Mouse (Mus musculus) C2C12 (cell line): ENCODE results near the gene Adra2b. TPM values are rescaled to one million over a fixed set of nuclear protein-coding genes. Genes with fewer than 3 reads are reported as not detected.

Experiments
- H3K27me3 ChIP-seq: one replicate; pipeline ENCODE4 v1.6.1; 2011; ENCODE audit not compliant: control insufficient read depth, insufficient read depth, insufficient read length
- H3K36me3 ChIP-seq: one replicate; pipeline ENCODE4 v1.6.1; 2011; ENCODE audit not compliant: control insufficient read depth, insufficient read depth
- H3K4me3 ChIP-seq: one replicate; pipeline ENCODE4 v1.5.1; 2011; ENCODE audit warnings: mild to moderate bottlenecking, control low read depth; ENCODE audit not compliant: poor library complexity, insufficient read depth, severe bottlenecking
- H3K79me2 ChIP-seq: one replicate; pipeline ENCODE4 v1.6.1; 2011; ENCODE audit not compliant: control insufficient read depth, insufficient read depth
- H3K79me3 ChIP-seq: one replicate; pipeline ENCODE4 v1.6.1; 2011; ENCODE audit warnings: low read depth, control low read depth
- H3ac ChIP-seq: one replicate; pipeline ENCODE3; 2011; ENCODE audit warnings: low read depth; ENCODE audit not compliant: control insufficient read depth, insufficient read length
- CEBPB ChIP-seq: IDR thresholded peaks from one replicate; pipeline ENCODE4 v1.6.1; 2011; ENCODE audit warnings: low read depth, mild to moderate bottlenecking, control low read depth, moderate library complexity
- CTCF ChIP-seq: IDR thresholded peaks from one replicate; pipeline ENCODE4 v1.5.1; 2011; ENCODE audit not compliant: control insufficient read depth, insufficient read depth, insufficient read length
- FOSL1 ChIP-seq: IDR thresholded peaks from one replicate; pipeline ENCODE4 v1.8.0; 2011; ENCODE audit warnings: mild to moderate bottlenecking, low read length; ENCODE audit not compliant: poor library complexity, insufficient read depth, severe bottlenecking
- MAX ChIP-seq: IDR thresholded peaks from one replicate; pipeline ENCODE4 v1.6.1; 2011; ENCODE audit warnings: mild to moderate bottlenecking, control low read depth
- MYOD1 ChIP-seq: IDR thresholded peaks from one replicate; pipeline ENCODE4 v1.6.1; 2011; ENCODE audit warnings: low read depth; ENCODE audit not compliant: control insufficient read depth, insufficient read length
- MYOG ChIP-seq: IDR thresholded peaks from one replicate; pipeline ENCODE4 v1.6.1; 2011; ENCODE audit not compliant: control insufficient read depth, insufficient read length; ENCODE audit errors: extremely low read depth
- USF1 ChIP-seq: IDR thresholded peaks from one replicate; pipeline ENCODE4 v1.6.1; 2011; ENCODE audit warnings: low read depth, mild to moderate bottlenecking, control low read depth, moderate library complexity
- polyA plus RNA-seq: library from polyadenylated mRNA; unstranded; fragments of >200 nt; fragmentation: generic; extraction: Trizol; gene quantifications from one replicate; pipeline ENCODE4 v1.2.1, GENCODE M21; 2012; ENCODE audit warnings: missing spikeins

Gene Adra2b
- polyA plus RNA-seq, 1 experiment = not detected

- Histone ChIP-seq H3K27me3 (peaks cover 35% of the 10 kb centered on the region), H3K4me3 (no peak overlapping the region), H3K79me2 (no peaks in the 10 kb centered on the region), H3K79me3 (no peaks in the 10 kb centered on the region), H3ac (no peak overlapping the region), H3K36me3 (no peaks in the 10 kb centered on the region)
- TF ChIP-seq CEBPB (no peak), MYOG (no peak), FOSL1 (no peak), CTCF (no peak), USF1 (no peak), MAX (no peak), MYOD1 (no peak)
Observed at GRCm38 (mm10) chr2:127375759-127376341, 12.8 kb downstream of the Adra2b start.

- TF ChIP-seq MAX = no peak
- TF ChIP-seq CTCF = no peak
- no peak for TF ChIP-seq MYOG
- no peak for TF ChIP-seq USF1
- no peak for TF ChIP-seq MYOD1
- no peak for TF ChIP-seq FOSL1
- TF ChIP-seq CEBPB = no peak
- Histone ChIP-seq H3K79me2 (no peaks in the 10 kb centered on the region), H3K4me3 (no peak overlapping the region), H3ac (no peak overlapping the region), H3K36me3 (no peaks in the 10 kb centered on the region), H3K79me3 (no peaks in the 10 kb centered on the region), H3K27me3 (peaks cover 32% of the 10 kb centered on the region)
Observed at GRCm38 (mm10) chr2:127376423-127377051, 13.5 kb downstream of the Adra2b start.

GRCm38 (mm10) chr2:127377942-127378610, 15.1 kb downstream of the Adra2b start:
- Histone ChIP-seq H3K36me3 (no peaks in the 10 kb centered on the region), H3K4me3 (no peak overlapping the region), H3K79me2 (no peaks in the 10 kb centered on the region), H3K79me3 (no peaks in the 10 kb centered on the region), H3ac (no peak overlapping the region), H3K27me3 (peaks cover 29% of the 10 kb centered on the region)
- TF ChIP-seq USF1 (no peak), MYOD1 (no peak), FOSL1 (no peak), MYOG (no peak), CEBPB (no peak), CTCF (no peak), MAX (no peak)

- Histone ChIP-seq H3K79me3 (no peaks in the 10 kb centered on the region), H3K36me3 (no peaks in the 10 kb centered on the region), H3K27me3 (peaks cover 25% of the 10 kb centered on the region), H3K4me3 (no peak overlapping the region), H3ac (no peak overlapping the region), H3K79me2 (no peaks in the 10 kb centered on the region)
- TF ChIP-seq CTCF (no peak), MYOG (no peak), USF1 (no peak), MAX (no peak), FOSL1 (no peak), MYOD1 (no peak), CEBPB (no peak)
Observed at GRCm38 (mm10) chr2:127378611-127378990, 15.6 kb downstream of the Adra2b start.

- Histone ChIP-seq H3K79me3 (no peaks in the 10 kb centered on the region), H3K27me3 (peaks cover 23% of the 10 kb centered on the region), H3ac (no peak overlapping the region), H3K79me2 (no peaks in the 10 kb centered on the region), H3K36me3 (no peaks in the 10 kb centered on the region), H3K4me3 (no peak overlapping the region)
- no peak for TF ChIP-seq CEBPB
- TF ChIP-seq MYOD1 = no peak
- no peak for TF ChIP-seq USF1
- TF ChIP-seq CTCF = no peak
- TF ChIP-seq MAX = no peak
- TF ChIP-seq FOSL1 = no peak
- no peak for TF ChIP-seq MYOG
Observed at GRCm38 (mm10) chr2:127379250-127379649, 16.2 kb downstream of the Adra2b start.
